Comparison of ENCODE assay signal across 8 mouse cellular contexts in the genomic region with DNA sequence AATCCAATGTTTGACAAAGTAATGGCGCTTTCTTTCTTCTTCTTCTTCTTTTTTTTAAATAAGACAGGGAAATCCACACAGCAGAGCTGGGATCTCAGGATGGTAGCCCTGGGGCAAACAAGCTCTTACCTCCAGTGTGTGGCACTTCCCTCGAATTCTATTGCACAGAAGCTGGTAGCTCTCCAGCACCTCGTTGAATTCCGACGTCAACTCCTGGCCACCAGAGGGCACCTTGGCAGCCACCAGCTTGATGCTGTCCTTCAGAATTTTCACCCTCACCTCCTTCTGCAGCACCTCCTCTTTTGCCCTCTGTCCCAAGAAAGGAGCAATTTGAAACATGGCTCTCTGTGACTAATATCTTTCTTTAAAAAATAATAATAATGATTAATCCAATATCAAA.
DNase-seq lines count a peak whose midpoint lies in the region; ATAC-seq and TF ChIP-seq lines count a peak whose summit lies in the region.

No protein-coding gene starts in this region.

- H3K9me3 ChIP-seq in ES-Bruce4 (replicated peaks; ENCODE audit: control insufficient read depth, insufficient read depth, low read length, poor library complexity, severe bottlenecking) = no peaks in the 10 kb centered on the region
- no peaks in the 10 kb centered on the region for H3K9me3 ChIP-seq in embryonic facial prominence, embryonic 10.5 days
- H3K9me3 ChIP-seq in heart, postnatal 0 days (replicated peaks; ENCODE audit: control insufficient read depth, low read length) = no peaks in the 10 kb centered on the region
- no peaks in the 10 kb centered on the region for H3K9me3 ChIP-seq in lung, postnatal 0 days (ENCODE audit: low read length)

- H3K9ac ChIP-seq in ES-Bruce4 (ENCODE audit: low read depth, poor library complexity, severe bottlenecking) = no peak overlapping the region
- H3K9ac ChIP-seq in heart, postnatal 0 days (replicated peaks; ENCODE audit: low read depth, low read length) = no peak overlapping the region
- H3K9ac ChIP-seq in lung, postnatal 0 days (replicated peaks; ENCODE audit: low read depth) = no peak overlapping the region

- no peak for TF ChIP-seq POLR2A in ES-Bruce4 (IDR thresholded peaks at IDR 0.05; ENCODE audit: insufficient read depth, low read length)

- H3K36me3 ChIP-seq in ES-Bruce4 (ENCODE audit: control insufficient read depth, insufficient read depth, low read length, poor library complexity, severe bottlenecking) = no peaks in the 10 kb centered on the region
- peaks cover 42% of the 10 kb centered on the region for H3K36me3 ChIP-seq in embryonic facial prominence, embryonic 10.5 days (replicated peaks)
- H3K36me3 ChIP-seq in heart, postnatal 0 days (replicated peaks; ENCODE audit: control insufficient read depth, insufficient read depth, low read length) = peaks cover 33% of the 10 kb centered on the region
- peaks cover 7% of the 10 kb centered on the region; the same call in 1 of the 2 replicates for H3K36me3 ChIP-seq in lung, postnatal 0 days (ENCODE audit: insufficient read depth, low read length)

- no peak overlapping the region for H3K4me3 ChIP-seq in ES-Bruce4 (ENCODE audit: low read depth, low read length)
- no peak overlapping the region for H3K4me3 ChIP-seq in embryonic facial prominence, embryonic 10.5 days
- no peak overlapping the region for H3K4me3 ChIP-seq in heart, postnatal 0 days (ENCODE audit: low read depth, low read length)
- H3K4me3 ChIP-seq in lung, postnatal 0 days (ENCODE audit: low read depth, low read length) = no peak overlapping the region

- H3K4me2 ChIP-seq in heart, postnatal 0 days (ENCODE audit: low read depth, low read length) = no peak overlapping the region
- H3K4me2 ChIP-seq in lung, postnatal 0 days (replicated peaks; ENCODE audit: low read depth, low read length) = no peak overlapping the region

- ATAC-seq in heart, postnatal 0 days (ENCODE audit: insufficient read depth, low read depth) = peak; percentile 39; the same call in 1 of the 2 replicates
- peak; percentile 48 for ATAC-seq in lung, postnatal 0 days
- no peak for ATAC-seq in erythroid progenitor cell, adult 5-6 weeks (replicated peaks; ENCODE audit: low FRiP score, poor library complexity, severe bottlenecking)

- DNase-seq in adrenal gland, postnatal 25 days = peak; percentile 78
- DNase-seq in embryonic facial prominence, embryonic 10.5 days (ENCODE audit: low spot score) = peak; percentile 77
- peak; percentile 80 for DNase-seq in heart, postnatal 0 days (ENCODE audit: low spot score)
- DNase-seq in layer of hippocampus, adult 18-20 months (ENCODE audit: low spot score in 2 of 2) = peak; percentile 45 to 72
- DNase-seq in lung, postnatal 0 days (ENCODE audit: low spot score) = peak; percentile 89
- DNase-seq in right cerebral cortex, adult 2 months (ENCODE audit: low spot score in 2 of 2) = peak; percentile 65 to 76

- H3K27ac ChIP-seq in ES-Bruce4 (ENCODE audit: insufficient read depth, low read length) = no peak overlapping the region
- no peak overlapping the region for H3K27ac ChIP-seq in embryonic facial prominence, embryonic 10.5 days (replicated peaks)
- no peak overlapping the region for H3K27ac ChIP-seq in heart, postnatal 0 days (ENCODE audit: low read depth)
- H3K27ac ChIP-seq in lung, postnatal 0 days (ENCODE audit: low read length) = no peak overlapping the region

- no peak for TF ChIP-seq EP300 in ES-Bruce4 (IDR thresholded peaks at IDR 0.05; ENCODE audit: insufficient read depth, low read depth, low read length)
- TF ChIP-seq EP300 in heart, postnatal 0 days (IDR thresholded peaks at IDR 0.05; ENCODE audit: low read depth) = no peak
- TF ChIP-seq EP300 in lung, postnatal 0 days (IDR thresholded peaks at IDR 0.05) = no peak

- H3K4me1 ChIP-seq in ES-Bruce4 (ENCODE audit: control insufficient read depth, insufficient read depth, low read length) = no peaks in the 10 kb centered on the region
- peaks cover 6% of the 10 kb centered on the region for H3K4me1 ChIP-seq in embryonic facial prominence, embryonic 10.5 days
- no peaks in the 10 kb centered on the region for H3K4me1 ChIP-seq in heart, postnatal 0 days (ENCODE audit: control insufficient read depth, insufficient read depth)
- no peaks in the 10 kb centered on the region for H3K4me1 ChIP-seq in lung, postnatal 0 days (ENCODE audit: insufficient read depth, low read depth, low read length)

- TF ChIP-seq CTCF in ES-Bruce4 (IDR thresholded peaks at IDR 0.05; ENCODE audit: low read depth, low read length) = peak; percentile 83
- peak; percentile 76 for TF ChIP-seq CTCF in heart, postnatal 0 days (IDR thresholded peaks at IDR 0.05; ENCODE audit: low read depth)
- TF ChIP-seq CTCF in lung, postnatal 0 days (IDR thresholded peaks at IDR 0.05) = peak; percentile 83

- H3K27me3 ChIP-seq in ES-Bruce4 (ENCODE audit: control insufficient read depth, insufficient read depth, low read length, poor library complexity, severe bottlenecking) = no peaks in the 10 kb centered on the region
- no peaks in the 10 kb centered on the region for H3K27me3 ChIP-seq in embryonic facial prominence, embryonic 10.5 days (replicated peaks; ENCODE audit: low read depth, poor library complexity, severe bottlenecking)
- H3K27me3 ChIP-seq in heart, postnatal 0 days (ENCODE audit: control insufficient read depth, insufficient read depth, low read length) = no peaks in the 10 kb centered on the region
- no peaks in the 10 kb centered on the region for H3K27me3 ChIP-seq in lung, postnatal 0 days (replicated peaks; ENCODE audit: insufficient read depth, low read length)

- 21% methylated on average over 5 of the region's 5 CpGs for WGBS in embryonic facial prominence, embryonic 10.5 days
- 21% methylated on average over 5 of the region's 5 CpGs for WGBS in heart, postnatal 0 days
- 21% methylated on average over 5 of the region's 5 CpGs for WGBS in lung, postnatal 0 days
